Mouse (Mus musculus): Measurements from ENCODE around the gene Mapk8.

- TF ChIP-seq CTCF (IDR thresholded peaks at IDR 0.05; ENCODE audit: low read depth, low read length) (no peak), POLR2A (IDR thresholded peaks at IDR 0.05; ENCODE audit: extremely low read depth, insufficient read depth, low read length) (no peak)
These were observed 118.6 kb downstream of the Mapk8 start for GRCm38 (mm10) chr14:33328369-33328768.
